Mouse (Mus musculus) kidney, embryonic 15.5 days (tissue): ENCODE measurements around the gene Prss36. TPM values are rescaled to one million over a fixed set of nuclear protein-coding genes. Genes with fewer than 3 reads are reported as not detected.

ENCODE experiments used
- ATAC-seq: fragments of 200-750 bp; cut with Nextera tagmentation; replicated peaks from 2 replicates; pipeline ENCODE4 v1.8.0; 2017; ENCODE audit warnings: moderate TSS enrichment; ENCODE audit not compliant: low FRiP score
- H3K27ac ChIP-seq: fragments of 300-500 bp; sonication (generic); 2 replicates; pipeline ENCODE4 v1.5.1; 2015; ENCODE audit warnings: mild to moderate bottlenecking, inconsistent platforms
- H3K27me3 ChIP-seq: fragments of 300-500 bp; sonication (generic); 2 replicates; pipeline ENCODE4 v1.6.1; 2015; ENCODE audit warnings: inconsistent platforms
- H3K36me3 ChIP-seq: fragments of 300-500 bp; sonication (generic); 2 replicates; pipeline ENCODE4 v1.6.1; 2015; ENCODE audit warnings: inconsistent platforms
- H3K4me1 ChIP-seq: fragments of 300-500 bp; sonication (generic); 2 replicates; pipeline ENCODE4 v1.6.1; 2015; ENCODE audit warnings: inconsistent platforms
- H3K4me2 ChIP-seq: fragments of 300-500 bp; sonication (generic); 2 replicates; pipeline ENCODE4 v1.6.1; 2015; ENCODE audit warnings: moderate library complexity, mild to moderate bottlenecking, inconsistent platforms
- H3K4me3 ChIP-seq: fragments of 300-500 bp; sonication (generic); replicated peaks from 2 replicates; pipeline ENCODE4 v1.5.1; 2015; ENCODE audit warnings: mild to moderate bottlenecking, inconsistent platforms
- H3K9ac ChIP-seq: fragments of 300-500 bp; sonication (generic); 2 replicates; pipeline ENCODE4 v1.6.1; 2015; ENCODE audit warnings: mild to moderate bottlenecking, inconsistent platforms
- H3K9me3 ChIP-seq: fragments of 300-500 bp; sonication (generic); replicated peaks from 2 replicates; pipeline ENCODE4 v1.6.1; 2016; ENCODE audit warnings: inconsistent platforms
- WGBS: fragments of 180-500 bp; shearing (Covaris S2); methylation state at CpG from one replicate; pipeline ENCODE4 v1.1.7; 2015; ENCODE audit warnings: mixed read lengths; 5-methylcytosine and 5-hydroxymethylcytosine counted together
- polyA plus RNA-seq: library from polyadenylated mRNA; unstranded; fragments of >200 nt; fragmentation: Nextera tagmentation; extraction: Ambion mirVana; gene quantifications from 2 replicates; pipeline ENCODE4 v1.2.1, GENCODE M21; 2015

Gene Prss36
- polyA plus RNA-seq = 11.5 and 12.4 TPM in 2 replicates

GRCm38 (mm10) chr7:127946470-127947023 is at the start of gene Prss36:
TSS of gene Prss36 (minus strand) at chr7:127946725.
- Histone ChIP-seq H3K4me2 (no peak within 1 kb of the TSS), H3K27me3 (peaks cover 39% of the 10 kb centered on the region), H3K4me3 (no peak within 1 kb of the TSS), H3K4me1 (peaks cover 8% of the 10 kb centered on the region; the same call in 1 of the 2 replicates), H3K36me3 (no peaks in the 10 kb centered on the region), H3K9ac (no peak within 1 kb of the TSS), H3K9me3 (no peaks in the 10 kb centered on the region), H3K27ac (no peak within 1 kb of the TSS)
- no peak for ATAC-seq
- WGBS = 81% methylated on average over 6 of the region's 6 CpGs

- peak within 1 kb of the TSS; percentile 42 for H3K9ac ChIP-seq
- no peaks in the 10 kb centered on the region for H3K9me3 ChIP-seq
- H3K27me3 ChIP-seq = no peaks in the 10 kb centered on the region
- ATAC-seq = peak; percentile 73
- H3K4me1 ChIP-seq = peaks cover 29% of the 10 kb centered on the region
- H3K4me2 ChIP-seq = peak within 1 kb of the TSS; percentile 61
- peak within 1 kb of the TSS; percentile 39 for H3K4me3 ChIP-seq
- WGBS = 5% methylated on average over 18 of the region's 18 CpGs
- H3K36me3 ChIP-seq = peaks cover 30% of the 10 kb centered on the region
- H3K27ac ChIP-seq = peak within 1 kb of the TSS; percentile 86
These were observed 46.9 kb upstream of the Prss36 start, which contains the start of gene Pycard for GRCm38 (mm10) chr7:127993341-127993977. TSS of gene Pycard (minus strand) at chr7:127993867.

- H3K36me3 ChIP-seq = peaks cover 38% of the 10 kb centered on the region
- H3K4me1 ChIP-seq = peaks cover 29% of the 10 kb centered on the region
- peak overlapping the region; percentile 42 for H3K9ac ChIP-seq
- 34% methylated on average over 5 of the region's 5 CpGs for WGBS
- peak overlapping the region; percentile 86 for H3K27ac ChIP-seq
- no peaks in the 10 kb centered on the region for H3K9me3 ChIP-seq
- no peaks in the 10 kb centered on the region for H3K27me3 ChIP-seq
- peak overlapping the region; percentile 61 for H3K4me2 ChIP-seq
- H3K4me3 ChIP-seq = peak overlapping the region; percentile 39
- peak; percentile 61 for ATAC-seq
These were observed 46.2 kb upstream of the Prss36 start for GRCm38 (mm10) chr7:127992488-127993340.

GRCm38 (mm10) chr7:127991643-127992487 is 45.3 kb upstream of the Prss36 start:
- no peak overlapping the region for H3K9ac ChIP-seq
- no peaks in the 10 kb centered on the region for H3K9me3 ChIP-seq
- H3K4me1 ChIP-seq = peaks cover 29% of the 10 kb centered on the region
- ATAC-seq = 0 out of 2 replicates have a peak, but pooled peaks have one; percentile 9
- H3K27ac ChIP-seq = peak overlapping the region; percentile 86
- 47% methylated on average over 6 of the region's 6 CpGs for WGBS
- no peak overlapping the region for H3K4me3 ChIP-seq
- no peaks in the 10 kb centered on the region for H3K27me3 ChIP-seq
- H3K36me3 ChIP-seq = peaks cover 46% of the 10 kb centered on the region
- H3K4me2 ChIP-seq = peak overlapping the region; percentile 61

GRCm38 (mm10) chr7:127988904-127989303 is 42.4 kb upstream of the Prss36 start:
- H3K9ac ChIP-seq = no peak overlapping the region
- H3K27me3 ChIP-seq = no peaks in the 10 kb centered on the region
- no peak for ATAC-seq
- H3K27ac ChIP-seq = peak overlapping the region; percentile 45; the same call in 1 of the 2 replicates
- WGBS = 94% methylated on average over 1 of the region's 1 CpGs
- no peak overlapping the region for H3K4me2 ChIP-seq
- H3K4me1 ChIP-seq = peaks cover 26% of the 10 kb centered on the region
- H3K4me3 ChIP-seq = no peak overlapping the region
- H3K36me3 ChIP-seq = peaks cover 76% of the 10 kb centered on the region
- no peaks in the 10 kb centered on the region for H3K9me3 ChIP-seq

- no peak overlapping the region for H3K4me2 ChIP-seq
- no peak overlapping the region for H3K4me3 ChIP-seq
- 96% methylated on average over 3 of the region's 3 CpGs for WGBS
These were observed 34.1 kb upstream of the Prss36 start for GRCm38 (mm10) chr7:127980606-127981005.

GRCm38 (mm10) chr7:127978856-127979255 is 32.3 kb upstream of the Prss36 start:
- H3K4me3 ChIP-seq = no peak overlapping the region
- peaks cover 99% of the 10 kb centered on the region for H3K36me3 ChIP-seq
- no peak overlapping the region for H3K27ac ChIP-seq
- H3K4me1 ChIP-seq = no peaks in the 10 kb centered on the region
- H3K9ac ChIP-seq = no peak overlapping the region
- H3K4me2 ChIP-seq = no peak overlapping the region
- ATAC-seq = no peak
- H3K9me3 ChIP-seq = no peaks in the 10 kb centered on the region
- WGBS = 92% methylated on average over 2 of the region's 2 CpGs
- no peaks in the 10 kb centered on the region for H3K27me3 ChIP-seq

More at GRCm38 (mm10) chr7:127980606-127981005, 34.1 kb upstream of the Prss36 start:
- Histone ChIP-seq H3K4me1 (no peaks in the 10 kb centered on the region), H3K9me3 (no peaks in the 10 kb centered on the region), H3K27ac (no peak overlapping the region), H3K36me3 (peaks cover 99% of the 10 kb centered on the region), H3K27me3 (no peaks in the 10 kb centered on the region), H3K9ac (no peak overlapping the region)
- no peak for ATAC-seq

- WGBS = 90% methylated on average over 2 of the region's 2 CpGs
- no peaks in the 10 kb centered on the region for H3K27me3 ChIP-seq
- H3K9ac ChIP-seq = no peak overlapping the region
- H3K36me3 ChIP-seq = peaks cover 97% of the 10 kb centered on the region
- H3K4me2 ChIP-seq = no peak overlapping the region
- H3K4me3 ChIP-seq = no peak overlapping the region
- no peaks in the 10 kb centered on the region for H3K9me3 ChIP-seq
- no peak for ATAC-seq
- H3K27ac ChIP-seq = no peak overlapping the region
- H3K4me1 ChIP-seq = peaks cover 11% of the 10 kb centered on the region; the same call in 1 of the 2 replicates
These were observed 27.9 kb upstream of the Prss36 start for GRCm38 (mm10) chr7:127974413-127974930.

GRCm38 (mm10) chr7:127967922-127968828 is 21.6 kb upstream of the Prss36 start:
- H3K27ac ChIP-seq = peak overlapping the region; percentile 91
- no peaks in the 10 kb centered on the region for H3K9me3 ChIP-seq

More at GRCm38 (mm10) chr7:127967922-127968828, 21.6 kb upstream of the Prss36 start:
- Histone ChIP-seq H3K9ac (peak overlapping the region; percentile 79), H3K4me1 (peaks cover 27% of the 10 kb centered on the region), H3K4me2 (peak overlapping the region; percentile 81), H3K36me3 (peaks cover 40% of the 10 kb centered on the region), H3K27me3 (no peaks in the 10 kb centered on the region), H3K4me3 (peak overlapping the region; percentile 59)
- ATAC-seq = peak; percentile 54; the same call in 1 of the 2 replicates
- WGBS = under 1% methylated on average over 39 of the region's 42 CpGs
